Mouse (Mus musculus) Patski (cell line): ENCODE measurements around the gene Selenbp1. TPM values are rescaled to one million over a fixed set of nuclear protein-coding genes. Genes with fewer than 3 reads are reported as not detected.
"Not testable (repeated sequence)": the region's sequence is repeated elsewhere in the genome, so short reads cannot be mapped to it uniquely, and the experiment has no call there.

Source experiments
- ATAC-seq: fragments of 100-300 bp; one replicate; pipeline ENCODE4 v1.8.0; 2021
- CTCF ChIA-PET: fragments of 350-600 bp; sonication (Branson Sonifier 250); formaldehyde crosslinking; loops from one replicate; lab custom pipeline; 2022; ENCODE audit warnings: inconsistent platforms; lab: Charles Lee
- POLR2A ChIA-PET: fragments of 350-600 bp; sonication (Branson Sonifier 250); formaldehyde crosslinking; loops from one replicate; lab custom pipeline; 2022; ENCODE audit warnings: antibody characterized with exemption, inconsistent platforms; lab: Charles Lee
- DNase-seq: peaks from one replicate; pipeline ENCODE4 v3.0.0-alpha.2; 2011; ENCODE audit warnings: low read depth, low spot score
- H3K27me3 ChIP-seq: fragments of 371-371 bp; one replicate; pipeline ENCODE4 v1.5.1; 2021
- CTCF ChIP-seq: fragments of 100-300 bp; IDR thresholded peaks from one replicate; pipeline ENCODE4 v1.5.1; 2021
- in situ Hi-C: fragments of 300-500 bp; cut with MboI; formaldehyde crosslinking; loops from 3 replicates; pipeline ENCODE4 v1.11.1; 2018; ENCODE audit warnings: low pct_unique_long_range_greater_than_20kb, mixed read lengths
- polyA plus RNA-seq: library from polyadenylated mRNA; unstranded; gene quantifications from one replicate; pipeline ENCODE4 v1.2.3, GENCODE M21; 2021

The Selenbp1 gene
- polyA plus RNA-seq, 1 experiment from 2014 or later, result 2.3 TPM

DNA sequence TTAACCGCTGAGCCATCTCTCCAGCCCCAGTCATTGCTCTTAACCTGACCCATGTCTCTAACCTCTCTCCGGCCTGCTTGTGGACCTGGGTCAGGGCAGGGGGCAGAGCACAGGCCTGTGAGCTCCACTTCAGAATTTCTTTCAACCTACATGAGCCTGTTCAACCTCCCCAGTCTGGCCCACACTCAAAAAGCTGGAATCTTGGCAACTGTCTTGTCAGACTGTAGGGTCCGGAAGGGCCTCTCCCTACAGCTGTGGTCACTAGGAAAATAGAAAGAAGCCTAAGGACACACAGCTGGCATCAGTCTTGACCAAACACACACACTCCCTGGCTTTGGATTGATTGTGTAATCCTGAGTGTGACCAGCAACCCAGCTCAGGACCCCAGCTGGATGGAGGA lies 2.5 kb downstream of the Selenbp1 start:
- DNase-seq, CTCF ChIA-PET, ATAC-seq, H3K27me3 ChIP-seq, POLR2A ChIA-PET, in situ Hi-C loops: not testable (repeated sequence)

DNA sequence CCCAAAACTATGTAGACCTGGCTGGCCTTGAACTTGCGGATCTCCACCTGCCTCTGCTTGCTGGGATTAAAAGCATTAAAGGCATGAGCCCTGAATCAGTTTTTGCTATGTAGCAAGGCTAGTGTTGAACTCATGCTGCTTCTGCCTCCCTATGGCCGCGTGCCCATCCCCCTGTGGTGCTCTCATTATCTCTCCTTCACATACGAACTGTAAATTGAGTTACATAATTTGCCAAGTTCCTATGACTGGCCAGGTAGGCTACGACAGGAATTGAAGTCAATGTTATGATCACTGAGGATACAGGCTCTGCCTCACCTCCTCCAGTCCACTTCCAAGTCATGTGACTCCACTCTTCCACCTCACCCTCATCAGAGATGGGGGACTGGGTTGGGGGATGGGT lies 3.3 kb downstream of the Selenbp1 start:
- DNase-seq, POLR2A ChIA-PET, H3K27me3 ChIP-seq, in situ Hi-C loops, CTCF ChIA-PET, ATAC-seq: not testable (repeated sequence)

- POLR2A ChIA-PET, DNase-seq, in situ Hi-C loops, H3K27me3 ChIP-seq, CTCF ChIA-PET, ATAC-seq: not testable (repeated sequence)
Measured at GRCm38 (mm10) chr3:94937194-94937593, 4.3 kb downstream of the Selenbp1 start.

DNA sequence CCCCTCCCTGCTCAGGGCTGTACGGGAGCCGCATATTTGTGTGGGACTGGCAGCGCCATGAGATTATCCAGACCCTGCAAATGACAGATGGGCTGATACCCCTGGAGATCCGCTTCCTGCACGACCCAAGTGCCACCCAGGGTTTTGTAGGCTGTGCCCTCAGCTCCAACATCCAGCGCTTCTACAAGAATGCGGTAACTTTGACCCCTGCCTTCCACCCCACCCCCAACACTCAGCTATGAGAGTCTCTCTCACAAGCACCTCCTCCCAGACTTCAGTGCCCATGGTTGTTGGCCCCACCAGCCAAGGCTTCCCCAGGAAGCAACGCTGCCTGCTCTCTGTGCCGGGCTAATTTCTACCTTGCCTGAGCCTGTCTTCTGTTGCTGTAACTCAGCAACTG lies 7.2 kb downstream of the Selenbp1 start:
- ATAC-seq, POLR2A ChIA-PET, DNase-seq, H3K27me3 ChIP-seq, CTCF ChIA-PET: not testable (repeated sequence)
- in situ Hi-C loops, result loop anchor here (5.0 kb wide), 1 partner anchor 238 kb away; no protein-coding TSS in a partner anchor

DNA sequence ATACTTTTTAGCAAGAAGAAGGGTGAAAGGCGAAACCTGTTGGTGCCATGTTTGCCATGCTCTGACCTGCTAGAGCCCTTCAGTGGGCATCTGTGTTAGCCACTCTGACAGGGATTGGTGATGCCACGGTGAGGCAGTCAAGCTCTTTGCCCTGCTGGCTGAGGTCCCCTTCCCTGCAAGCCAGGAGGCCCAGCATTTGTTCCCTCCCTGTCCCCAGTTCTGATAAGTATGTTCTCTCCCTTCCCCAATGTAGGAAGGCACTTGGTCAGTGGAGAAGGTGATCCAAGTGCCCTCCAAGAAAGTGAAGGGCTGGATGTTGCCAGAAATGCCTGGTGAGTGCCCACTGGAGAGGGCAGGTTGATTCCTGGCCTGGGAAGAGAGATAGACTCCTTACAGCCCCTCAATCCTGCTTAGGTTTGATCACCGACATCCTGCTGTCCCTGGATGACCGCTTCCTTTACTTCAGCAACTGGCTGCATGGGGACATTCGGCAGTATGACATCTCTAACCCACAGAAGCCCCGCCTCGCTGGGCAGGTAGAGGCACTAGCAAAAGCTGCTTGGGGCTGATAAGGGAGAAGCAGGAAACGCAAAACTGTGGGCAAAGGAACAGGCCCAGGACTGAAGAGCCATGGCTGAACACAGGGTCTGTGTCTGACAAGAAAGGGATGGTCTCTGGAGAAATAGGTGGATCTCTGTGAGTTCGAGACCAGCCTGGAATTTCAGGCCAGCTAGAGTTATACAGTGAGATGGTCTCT lies 9.5 kb downstream of the Selenbp1 start:
- DNase-seq, ATAC-seq, POLR2A ChIA-PET, H3K27me3 ChIP-seq, CTCF ChIA-PET: not testable (repeated sequence)
- in situ Hi-C loops, result loop anchor here (5.0 kb wide), 1 partner anchor 240 kb away; no protein-coding TSS in a partner anchor

- POLR2A ChIA-PET, CTCF ChIA-PET, DNase-seq, H3K27me3 ChIP-seq: not testable (repeated sequence)
- peak; percentile 68 for TF ChIP-seq CTCF
- in situ Hi-C loops, result loop anchor here (5.0 kb wide), 1 partner anchor 241 kb away; no protein-coding TSS in a partner anchor
- ATAC-seq, result peak; percentile 52
Measured at GRCm38 (mm10) chr3:94943706-94944105, 10.8 kb downstream of the Selenbp1 start.

- ATAC-seq (no peak), DNase-seq (no peak)
- CTCF ChIA-PET, result interaction anchor here (0.6 to 2.2 kb wide), 29 partner anchors 11 to 106 kb away, joined by 3 to 30 read pairs (median 4); no protein-coding TSS in a partner anchor
- in situ Hi-C loops, result no loop called here
- POLR2A ChIA-PET, result interaction anchor here (1.7 kb wide), 1 partner anchor 51 kb away, joined by 10 read pairs; no protein-coding TSS in a partner anchor
- TF ChIP-seq CTCF, result no peak
- H3K27me3 ChIP-seq, result peaks cover 5% of the 10 kb centered on the region
Measured at GRCm38 (mm10) chr3:94948066-94948614, 15.3 kb downstream of the Selenbp1 start.

GRCm38 (mm10) chr3:94949645-94950044 lies 16.8 kb downstream of the Selenbp1 start:
- ChIA-PET POLR2A (no interaction called here), CTCF (interaction anchor here (1.0 kb wide), 1 partner anchor 37 kb away, joined by 3 read pairs; no protein-coding TSS in a partner anchor)
- H3K27me3 ChIP-seq, result peaks cover 5% of the 10 kb centered on the region
- DNase-seq (no peak), ATAC-seq (no peak)
- in situ Hi-C loops, result loop anchor here (5.0 kb wide), 1 partner anchor 48 kb away; no protein-coding TSS in a partner anchor
- no peak for TF ChIP-seq CTCF

DNA sequence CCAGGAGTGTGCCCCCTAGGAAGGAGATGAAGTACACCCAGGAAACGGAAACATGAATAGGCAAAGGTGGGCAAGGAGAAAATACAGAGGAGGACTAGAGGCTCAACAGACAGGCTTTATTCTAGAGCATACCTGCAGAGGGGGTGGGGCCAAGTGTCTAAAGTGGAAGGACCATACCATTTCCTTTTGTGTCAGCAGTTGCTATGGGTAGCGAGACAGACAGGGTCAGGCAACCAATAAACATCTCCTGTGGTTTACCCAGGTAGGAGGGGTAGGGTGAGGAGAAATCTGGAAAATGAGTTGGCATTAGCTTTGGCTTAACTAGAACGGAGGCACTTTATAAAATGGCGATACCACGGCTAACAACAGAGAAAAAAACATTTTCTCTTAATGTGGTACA lies 19.9 kb downstream of the Selenbp1 start:
- no peak for TF ChIP-seq CTCF
- no peaks in the 10 kb centered on the region for H3K27me3 ChIP-seq
- POLR2A ChIA-PET, result interaction anchor here (1.0 to 1.7 kb wide), 2 partner anchors 10 to 35 kb away, joined by 4 to 11 read pairs; no protein-coding TSS in a partner anchor
- ATAC-seq (no peak), DNase-seq (no peak)
- CTCF ChIA-PET, result interaction anchor here (0.6 to 1.8 kb wide), 7 partner anchors 10 to 64 kb away, joined by 3 to 5 read pairs (median 4); no protein-coding TSS in a partner anchor
- in situ Hi-C loops, result loop anchor here (5.0 kb wide), 1 partner anchor 44 kb away; no protein-coding TSS in a partner anchor

DNA sequence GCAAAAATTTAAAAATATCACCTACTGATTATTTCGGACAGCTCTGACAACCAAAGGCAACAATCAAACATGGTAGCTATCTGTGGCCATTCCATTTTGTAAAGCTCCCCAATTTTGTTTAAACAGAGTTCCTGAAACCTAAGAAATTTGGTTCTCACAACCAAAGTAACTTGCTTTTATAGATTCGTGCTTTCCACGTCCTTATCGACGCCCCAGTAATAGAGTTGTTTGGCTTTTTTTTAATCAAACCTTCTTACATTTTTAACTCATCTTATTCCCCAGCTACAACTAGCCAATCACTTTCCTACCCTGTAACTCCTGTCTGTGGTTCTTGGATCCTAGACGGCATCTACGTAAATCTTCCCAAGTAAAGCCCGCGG lies 20.5 kb downstream of the Selenbp1 start:
- POLR2A ChIA-PET, result interaction anchor here (0.9 to 1.7 kb wide), 3 partner anchors 10 to 34 kb away, joined by 3 to 11 read pairs (median 4); partner anchors contain the start of gene Pi4kb
- in situ Hi-C loops, result loop anchor here (5.0 kb wide), 1 partner anchor 44 kb away; no protein-coding TSS in a partner anchor
- CTCF ChIA-PET, result interaction anchor here (0.6 to 1.8 kb wide), 8 partner anchors 9 to 65 kb away, joined by 3 to 5 read pairs (median 4); no protein-coding TSS in a partner anchor
- TF ChIP-seq CTCF, result no peak
- DNase-seq (no peak), ATAC-seq (peak; percentile 9)
- no peaks in the 10 kb centered on the region for H3K27me3 ChIP-seq
